Mouse (Mus musculus) right cerebral cortex, postnatal 14 days (tissue): ENCODE measurements around the gene Ubb.

Experiments used
- DNase-seq: peaks from one replicate; pipeline ENCODE4 v3.0.0; 2022

Gene Ubb

GRCm38 (mm10) chr11:62584671-62585206, 33.8 kb downstream of the Ubb start:
- DNase-seq: no peak

- no peak for DNase-seq
Observed at GRCm38 (mm10) chr11:62587034-62587433, 36.1 kb downstream of the Ubb start.

GRCm38 (mm10) chr11:62589391-62589790, 38.4 kb downstream of the Ubb start:
- DNase-seq: no peak

GRCm38 (mm10) chr11:62591026-62591425, 40.1 kb downstream of the Ubb start:
- no peak for DNase-seq

GRCm38 (mm10) chr11:62591904-62592575, 41.1 kb downstream of the Ubb start:
- DNase-seq: no peak

GRCm38 (mm10) chr11:62598571-62598970, 47.6 kb downstream of the Ubb start:
- DNase-seq: no peak

- no peak for DNase-seq
Observed at GRCm38 (mm10) chr11:62601732-62602618, 51.0 kb downstream of the Ubb start.
